Mouse (Mus musculus): Measurements from ENCODE around the gene Gm9376. TPM values are rescaled to one million over a fixed set of nuclear protein-coding genes. Genes with fewer than 3 reads are reported as not detected.

The Gm9376 gene
- total RNA-seq (2023), result not detected

DNA sequence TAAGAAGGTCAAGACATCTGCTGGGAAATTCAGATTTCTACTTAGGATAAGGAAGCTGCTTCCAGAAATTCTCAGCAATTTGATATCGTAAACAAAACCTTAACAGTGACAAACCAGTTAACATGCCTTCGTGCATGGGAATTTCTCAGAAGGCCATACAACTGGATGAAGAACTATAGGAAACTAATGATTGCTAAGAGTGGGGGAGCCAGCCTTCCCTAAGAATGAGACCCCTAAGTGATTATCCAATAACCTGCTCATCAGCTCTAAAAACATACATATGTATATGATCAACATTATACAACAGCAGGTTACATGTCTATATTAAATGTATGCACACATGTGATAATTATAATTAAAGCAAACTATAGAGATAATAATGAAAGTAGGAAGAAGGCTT is at the start of gene Gm9376:
Gene Gm9376, plus strand, starts transcription at position 301 of the 400 bp plus-strand sequence.

DNA sequence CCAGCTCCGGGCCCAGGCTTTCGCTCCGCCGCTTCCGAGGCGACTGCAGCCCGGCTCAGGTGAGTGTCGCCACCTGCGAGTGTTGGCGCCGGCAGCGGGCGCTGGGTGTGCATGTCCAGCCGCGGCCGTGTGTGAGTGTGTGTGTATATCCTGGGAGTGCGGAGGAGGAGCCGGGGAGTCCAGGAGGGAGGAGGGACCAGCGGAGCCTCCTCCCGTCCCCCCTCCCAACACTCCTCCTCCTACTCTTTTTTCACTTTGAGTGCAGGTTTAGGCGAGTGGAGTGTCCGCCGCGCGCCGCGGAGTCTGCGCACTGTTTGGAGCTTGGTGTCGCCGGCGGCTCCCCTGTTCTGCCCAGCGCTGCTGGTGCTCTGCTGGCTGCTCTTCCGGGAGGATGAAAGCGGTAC is 29.9 kb upstream of the Gm9376 start, which contains the start of gene Sox21:
Gene Sox21, minus strand, starts transcription at position 145 of the 404 bp plus-strand sequence.

Other genes starting within 250 kb of the Gm9376 start
- gene Dct, start 214.7 kb upstream of the Gm9376 start, total RNA-seq (2023), result not detected
- gene Tgds, start 134.2 kb upstream of the Gm9376 start, total RNA-seq (2023), result 10.1 TPM
- gene Gpr180, start 129.8 kb upstream of the Gm9376 start, total RNA-seq (2023), result 11.2 TPM
- gene Sox21, start 29.9 kb upstream of the Gm9376 start, total RNA-seq (2023), result not detected

All from CD4-positive naive resting alpha-beta T cell, adult 76 days (primary cell).